Mouse (Mus musculus): ENCODE measurements around the gene Dnaaf5.

The Dnaaf5 gene

GRCm38 (mm10) chr5:139143890-139144289, 6.1 kb upstream of the Dnaaf5 start:
- no peak for DNase-seq

GRCm38 (mm10) chr5:139145726-139146125, 4.3 kb upstream of the Dnaaf5 start:
- DNase-seq, result no peak

GRCm38 (mm10) chr5:139146476-139147075, 3.4 kb upstream of the Dnaaf5 start:
- peak; percentile 61 for DNase-seq

- DNase-seq, result no peak
Measured at GRCm38 (mm10) chr5:139147178-139148078, 2.6 kb upstream of the Dnaaf5 start.

DNA sequence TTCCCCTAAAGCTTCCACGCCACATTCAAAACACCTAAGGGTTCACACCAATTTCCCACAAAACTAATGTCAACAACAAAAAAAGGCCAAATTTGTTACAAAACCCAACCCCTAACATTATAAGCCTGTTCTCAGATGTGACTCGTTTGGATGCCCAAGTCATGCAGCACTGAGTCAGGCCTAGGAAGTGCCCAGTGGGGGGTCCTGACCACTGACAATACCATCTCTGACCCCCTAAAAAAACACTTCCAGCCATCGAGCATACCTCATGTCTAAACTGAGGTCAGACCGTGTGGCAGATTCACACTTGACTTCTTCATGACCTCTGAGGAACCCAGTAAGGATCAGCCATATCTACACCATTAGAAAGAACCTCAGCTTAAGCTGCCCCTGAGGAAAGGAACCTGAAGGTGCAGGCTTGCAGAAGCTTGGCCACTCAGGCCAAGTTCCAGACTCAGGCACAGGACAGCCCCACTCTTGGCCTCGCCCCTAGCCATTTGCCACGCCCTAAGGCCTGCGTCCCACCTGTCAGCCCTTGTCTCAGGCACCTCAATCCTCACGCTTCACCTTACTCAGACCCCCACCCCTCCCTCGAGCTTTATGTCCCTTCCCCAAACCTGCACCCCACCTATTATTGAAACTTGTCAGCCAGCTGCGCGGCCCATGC, 884 bp upstream of the Dnaaf5 start:
- DNase-seq, result no peak

GRCm38 (mm10) chr5:139150603-139151031, 594 bp downstream of the Dnaaf5 start:
- peak; percentile 59 for DNase-seq

DNA sequence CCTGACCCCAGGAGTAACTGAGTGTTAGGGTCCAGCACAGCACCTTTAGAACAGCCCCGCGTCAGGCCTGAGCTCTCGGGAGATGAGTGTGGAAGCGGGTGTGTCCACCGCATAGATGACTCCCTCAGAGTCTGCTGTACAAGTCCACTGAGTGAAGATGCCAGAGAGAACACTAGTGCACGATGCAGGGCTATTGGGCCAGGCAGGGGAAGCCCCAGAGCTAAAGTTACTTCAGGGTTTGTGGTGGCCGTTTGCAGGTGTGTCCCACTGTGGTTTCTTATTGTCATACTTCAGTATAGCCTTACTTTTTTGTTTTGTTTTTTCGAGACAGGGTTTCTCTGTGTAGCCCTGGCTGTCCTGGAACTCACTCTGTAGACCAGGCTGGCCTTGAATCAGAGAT, 10.9 kb downstream of the Dnaaf5 start:
- no peak for DNase-seq

- DNase-seq, result no peak
Measured at GRCm38 (mm10) chr5:139161632-139162031, 11.6 kb downstream of the Dnaaf5 start.

DNA sequence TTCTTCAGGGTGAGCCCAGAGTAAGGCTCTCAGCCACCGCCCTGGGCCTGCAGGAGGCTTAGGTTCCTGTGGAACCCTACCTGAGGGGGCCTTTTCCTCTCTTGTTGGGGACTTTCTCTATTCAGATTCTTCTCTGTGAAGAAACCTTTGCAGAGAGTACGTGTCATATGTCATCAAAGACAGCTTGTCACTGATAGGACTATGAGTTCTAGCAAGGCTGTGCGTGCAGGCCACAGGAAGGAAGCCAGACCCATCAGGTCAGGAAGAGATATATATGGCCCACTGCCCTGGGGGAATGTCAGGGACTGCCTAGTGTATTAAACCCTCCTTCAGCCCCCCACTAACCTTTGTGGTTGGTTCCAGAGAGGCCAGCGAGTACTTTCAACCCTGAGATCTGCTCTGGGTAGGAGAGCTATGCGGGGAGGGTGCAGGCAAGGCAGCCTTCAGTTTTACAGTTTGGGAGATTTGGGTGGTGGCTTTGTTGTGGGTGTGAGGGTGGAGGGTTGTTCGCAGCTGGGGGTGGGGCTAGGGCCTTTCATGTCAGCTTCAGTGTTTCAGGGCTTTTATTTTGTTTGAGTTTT, 16.8 kb downstream of the Dnaaf5 start:
- DNase-seq, result no peak

DNA sequence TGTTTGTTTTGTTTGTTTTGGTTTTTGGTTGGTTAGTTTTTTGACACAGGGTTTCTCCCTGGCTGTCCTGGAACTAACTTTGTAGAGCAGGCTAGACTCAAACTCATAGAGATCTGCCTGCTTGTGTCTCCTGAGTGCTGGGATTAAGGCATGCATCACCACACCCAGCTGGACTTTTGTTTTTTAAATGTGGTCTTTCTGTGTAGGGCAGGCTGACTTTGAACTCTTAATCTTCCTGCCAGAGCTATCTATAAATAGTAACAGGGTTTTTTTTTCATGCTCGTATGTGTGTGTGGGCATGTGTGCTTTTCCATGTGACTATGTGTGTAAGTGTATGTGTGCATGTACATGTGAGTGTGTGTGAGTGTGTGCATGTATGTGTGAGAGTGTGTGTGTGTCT, 17.5 kb downstream of the Dnaaf5 start:
- no peak for DNase-seq

DNA sequence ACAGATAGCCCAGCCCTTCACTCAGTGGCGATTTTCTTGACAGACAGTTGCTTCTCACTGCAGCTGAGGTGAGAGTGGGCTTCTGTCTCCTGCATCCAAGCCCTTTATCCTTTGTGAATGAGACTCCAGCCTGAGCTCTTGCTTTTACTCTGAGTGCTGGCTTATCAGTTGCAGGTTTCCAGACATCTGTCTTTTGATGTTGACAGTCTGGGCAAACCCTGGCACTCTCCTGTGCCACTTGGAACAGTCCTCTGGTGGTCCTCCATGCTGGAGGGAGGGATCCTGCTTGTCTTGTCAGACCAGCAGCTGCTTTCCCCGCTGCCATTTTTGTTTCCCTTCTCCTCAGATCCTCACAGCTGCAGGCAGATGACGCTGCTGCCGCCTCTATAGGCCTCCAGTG, 21.9 kb downstream of the Dnaaf5 start:
- no peak for DNase-seq

- no peak for DNase-seq
Measured at GRCm38 (mm10) chr5:139174141-139174540, 24.1 kb downstream of the Dnaaf5 start.

- peak; percentile 64 for DNase-seq
Measured at GRCm38 (mm10) chr5:139174556-139175547, 24.8 kb downstream of the Dnaaf5 start.

DNA sequence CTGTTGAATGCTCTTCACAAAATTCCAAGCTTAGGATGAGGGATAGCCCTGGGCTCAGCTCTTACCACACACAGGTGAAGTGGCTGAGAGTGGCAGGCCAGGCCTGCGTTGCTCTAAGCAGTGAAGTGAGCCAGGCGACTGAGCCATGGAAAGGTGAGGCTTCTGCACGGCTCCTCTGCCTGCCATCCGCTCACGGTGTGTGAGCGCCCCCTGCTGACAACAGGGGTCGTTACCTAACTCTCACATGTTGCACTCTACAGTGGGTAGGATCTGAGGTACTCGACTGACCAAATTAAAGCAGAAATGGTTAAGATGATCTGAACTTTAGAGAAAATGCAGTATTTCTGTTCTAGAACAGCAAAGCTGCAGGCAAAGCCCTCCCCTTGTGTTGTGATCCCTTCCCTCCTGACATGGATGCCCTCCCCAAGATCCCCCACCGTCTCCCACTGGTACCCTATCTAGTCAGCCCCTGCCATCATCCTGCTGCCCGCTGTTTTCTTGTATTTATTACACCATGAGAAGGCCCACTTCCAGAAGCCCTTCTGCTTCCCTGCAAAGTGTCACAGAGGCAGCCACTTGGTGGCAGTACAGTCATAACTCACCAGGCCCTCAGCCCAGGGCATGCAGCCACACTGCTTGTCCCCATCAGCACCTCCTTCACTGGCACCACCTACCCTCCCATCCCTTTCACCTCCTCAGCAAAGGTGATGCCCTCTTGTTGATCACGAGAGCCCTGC, 29.0 kb downstream of the Dnaaf5 start:
- peak; percentile 81 for DNase-seq

DNA sequence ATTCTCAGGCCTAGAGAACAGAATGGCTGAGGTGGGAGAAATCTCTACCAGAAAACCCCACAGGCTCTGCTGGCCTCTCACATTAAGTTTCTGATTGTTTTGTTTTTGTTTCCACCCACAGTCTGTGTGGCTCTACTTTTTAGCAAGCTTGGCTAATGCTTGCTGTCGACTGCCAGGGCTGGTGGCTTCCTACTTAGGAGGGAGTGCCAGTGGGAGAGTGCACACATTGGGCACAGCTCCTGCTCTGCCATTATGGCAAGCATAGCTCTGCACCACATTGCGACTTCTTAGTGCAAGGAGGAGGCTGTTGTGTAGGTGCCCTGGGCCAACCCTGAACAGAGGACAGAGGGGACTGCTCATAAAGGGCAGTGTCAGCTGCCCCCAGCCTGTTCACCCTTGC, 33.1 kb downstream of the Dnaaf5 start:
- no peak for DNase-seq

DNA sequence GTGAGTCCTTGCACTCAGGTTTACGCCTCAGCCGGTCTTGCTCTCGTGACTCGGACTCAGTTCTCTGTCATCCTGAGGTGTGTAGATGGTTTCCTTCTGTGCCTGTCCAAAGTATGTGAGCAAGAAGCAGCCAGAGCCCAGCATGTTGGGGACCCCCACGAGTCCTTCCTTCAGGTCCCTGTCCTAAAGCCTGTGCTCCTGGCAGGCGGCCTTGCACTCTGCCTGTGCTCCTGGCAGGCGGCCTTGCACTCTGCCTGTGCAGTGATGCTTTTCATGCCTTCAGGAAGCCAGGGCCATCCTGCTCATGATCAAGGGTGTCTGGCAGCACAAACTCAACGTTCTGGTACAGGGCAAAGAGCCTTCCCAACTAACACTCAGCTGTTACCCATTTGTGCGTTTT, 33.6 kb downstream of the Dnaaf5 start:
- no peak for DNase-seq

- no peak for DNase-seq
Measured at GRCm38 (mm10) chr5:139184897-139185296, 34.9 kb downstream of the Dnaaf5 start.

- DNase-seq, result no peak
Measured at GRCm38 (mm10) chr5:139189726-139190125, 39.7 kb downstream of the Dnaaf5 start.

GRCm38 (mm10) chr5:139190958-139191357, 40.9 kb downstream of the Dnaaf5 start:
- no peak for DNase-seq

DNA sequence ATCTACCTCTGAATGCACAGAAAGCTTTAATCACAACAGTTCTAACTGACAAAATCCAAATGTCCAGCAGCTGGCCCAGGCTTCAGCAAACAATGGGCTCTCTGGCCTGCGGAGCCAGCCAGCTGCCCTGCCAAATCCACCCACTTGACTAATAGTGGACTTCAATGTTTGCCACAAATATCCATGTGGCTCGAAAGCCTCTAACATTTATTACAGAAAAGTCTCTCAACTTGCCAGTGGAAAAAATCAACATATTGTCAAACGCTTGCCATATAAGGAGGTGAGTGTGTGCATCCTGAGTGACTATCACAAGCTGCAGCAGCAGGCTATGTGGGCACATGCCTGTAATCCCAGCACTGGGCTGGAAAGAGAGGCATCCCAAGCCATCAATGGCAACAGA, 48.8 kb downstream of the Dnaaf5 start:
- no peak for DNase-seq

DNA sequence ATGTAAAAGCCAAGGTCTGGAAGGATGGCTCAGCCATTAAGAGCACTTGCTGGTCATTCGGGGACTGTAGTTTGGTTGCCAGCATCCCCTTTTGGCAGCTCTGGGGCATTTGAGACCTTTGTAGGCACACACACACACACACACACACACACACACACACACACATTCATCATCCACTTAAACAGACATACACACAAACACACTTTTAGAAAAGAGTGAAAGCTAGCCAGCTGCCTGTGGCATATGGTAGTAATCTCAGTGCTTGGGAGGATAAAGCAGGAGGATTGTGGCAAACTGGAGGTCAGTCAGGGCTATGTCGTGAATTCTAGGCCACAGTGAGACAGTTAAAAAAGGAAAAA, 49.6 kb downstream of the Dnaaf5 start:
- no peak for DNase-seq

Measured in kidney, postnatal 14 days (tissue).